Mouse (Mus musculus) ovary, postnatal 36 days (tissue): Measurements from ENCODE around the gene Olfr1469.
"Not testable (repeated sequence)": the region's sequence is repeated elsewhere in the genome, so short reads cannot be mapped to it uniquely, and the experiment has no call there.

Experiments
- DNase-seq: peaks from one replicate; pipeline ENCODE4 v3.0.0; 2022; ENCODE audit warnings: low spot score, mixed read lengths

The Olfr1469 gene

DNA sequence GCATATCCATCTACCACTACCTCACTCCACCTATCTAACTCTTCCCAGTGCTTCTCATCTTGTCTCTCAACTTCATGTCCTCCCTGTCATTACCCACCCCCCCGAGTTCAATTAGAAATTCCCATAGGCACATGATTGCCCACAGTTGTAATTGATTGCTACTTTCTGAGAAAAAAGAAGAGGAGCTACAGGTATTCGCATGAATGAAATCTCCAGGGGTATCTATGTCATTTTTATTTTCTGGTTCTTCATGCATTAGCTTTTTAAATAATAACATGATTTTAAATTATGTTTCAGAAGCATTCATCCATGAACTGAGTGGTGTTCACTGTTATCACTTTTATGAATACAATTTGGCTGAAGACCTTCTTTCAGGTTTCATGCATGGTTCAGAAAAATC lies at the start of gene Olfr1469:
TSS of gene Olfr1469 (plus strand) at position 301 of the 400 bp plus-strand sequence.
- DNase-seq = no peak

DNA sequence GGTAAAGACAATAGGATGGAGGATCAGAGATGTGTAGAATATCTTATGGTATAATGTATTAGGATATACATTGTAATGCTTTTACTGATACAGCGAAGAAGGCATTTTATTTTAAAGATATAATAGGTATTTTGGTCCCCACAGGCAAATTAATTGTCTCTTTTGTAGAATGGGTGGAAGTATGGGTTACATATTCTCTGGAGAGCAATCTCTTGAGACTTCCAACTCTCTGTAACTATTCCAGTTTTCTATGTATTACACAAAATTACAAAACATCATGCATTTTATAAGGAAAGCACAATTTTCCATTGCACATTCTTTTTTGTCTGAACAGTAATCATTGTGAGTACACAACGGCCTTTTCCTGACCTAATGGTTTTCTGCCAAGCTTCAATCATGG lies 45.7 kb upstream of the Olfr1469 start, which contains the start of gene Olfr1467:
TSS of gene Olfr1467 (plus strand) at position 301 of the 400 bp plus-strand sequence.
- DNase-seq = no peak

DNA sequence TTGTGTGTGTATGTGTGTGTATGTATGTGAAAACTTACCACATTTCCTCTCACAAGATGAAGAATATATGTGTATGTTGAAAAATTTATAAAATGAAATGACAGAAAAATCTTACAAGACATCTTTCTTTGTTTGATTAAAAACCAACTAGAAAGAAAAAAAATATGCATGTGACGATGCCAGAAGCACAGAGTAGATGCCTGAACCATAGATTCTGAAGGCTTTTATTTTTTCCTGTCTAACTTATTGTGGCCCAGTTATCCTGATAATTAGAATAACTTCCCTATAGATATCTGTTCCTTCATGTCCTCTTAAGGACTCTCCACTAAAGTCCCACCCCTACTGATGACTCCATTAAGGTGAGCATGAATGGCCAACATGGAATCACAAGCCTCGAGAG lies 35.5 kb downstream of the Olfr1469 start, which contains the start of gene Olfr1471:
TSS of gene Olfr1471 (plus strand) at position 301 of the 400 bp plus-strand sequence.
- DNase-seq = not testable (repeated sequence)

DNA sequence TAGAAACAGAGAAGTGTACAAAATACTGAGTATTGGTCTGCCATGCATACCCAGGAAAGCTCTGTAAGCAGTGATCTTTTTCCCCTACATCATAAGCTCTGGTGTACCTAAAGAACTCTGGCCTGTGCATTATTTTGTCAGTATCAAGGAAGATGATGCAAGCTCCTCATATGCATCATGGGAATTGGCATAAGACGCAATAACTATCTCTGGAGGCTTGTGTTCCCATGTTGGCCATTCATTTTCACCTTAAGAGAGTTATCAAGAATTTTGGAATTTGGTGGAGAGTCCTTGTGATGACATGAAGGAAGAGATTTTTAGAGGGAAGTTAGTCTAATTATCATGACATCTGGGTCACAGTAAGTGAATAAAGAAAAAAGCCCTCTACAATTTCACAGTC lies 48.3 kb downstream of the Olfr1469 start, which contains the start of gene Olfr1472:
TSS of gene Olfr1472 (minus strand) at position 101 of the 400 bp plus-strand sequence.
- no peak for DNase-seq
